Mouse (Mus musculus): ENCODE measurements around the gene Pck2.

Pck2 gene

GRCm38 (mm10) chr14:55577871-55578667 lies 38.0 kb downstream of the Pck2 start, which contains the start of gene Psme1:
Psme1 (plus strand) TSS chr14:55578123.
- peak; percentile 89 for DNase-seq

GRCm38 (mm10) chr14:55578668-55579269 lies 38.7 kb downstream of the Pck2 start:
- peak; percentile 80 for DNase-seq

GRCm38 (mm10) chr14:55579511-55580496 lies 39.7 kb downstream of the Pck2 start:
- DNase-seq, result no peak

GRCm38 (mm10) chr14:55580731-55581130 lies 40.7 kb downstream of the Pck2 start:
- no peak for DNase-seq

GRCm38 (mm10) chr14:55581981-55582681 lies 42.1 kb downstream of the Pck2 start:
- DNase-seq, result no peak

GRCm38 (mm10) chr14:55584303-55584701 lies 44.2 kb downstream of the Pck2 start:
- no peak for DNase-seq

GRCm38 (mm10) chr14:55584702-55585565 lies 44.9 kb downstream of the Pck2 start, which contains the start of gene Emc9:
Emc9 (minus strand) TSS chr14:55585302.
- DNase-seq, result peak; percentile 86

GRCm38 (mm10) chr14:55585566-55585960 lies 45.5 kb downstream of the Pck2 start:
- no peak for DNase-seq

GRCm38 (mm10) chr14:55586149-55586548 lies 46.1 kb downstream of the Pck2 start:
- DNase-seq, result no peak

- no peak for DNase-seq
Observed at GRCm38 (mm10) chr14:55589271-55589670, 49.2 kb downstream of the Pck2 start.

- DNase-seq, result no peak
Observed at GRCm38 (mm10) chr14:55589771-55590448, 49.8 kb downstream of the Pck2 start.

- peak; percentile 96 for DNase-seq
Observed at GRCm38 (mm10) chr14:55590748-55591330, 50.8 kb downstream of the Pck2 start, which contains the start of gene Psme2. Psme2 (minus strand) TSS chr14:55591113.

GRCm38 (mm10) chr14:55591331-55591891 lies 51.3 kb downstream of the Pck2 start, which contains the start of gene Rnf31:
Rnf31 (plus strand) TSS chr14:55591708.
- peak; percentile 97 for DNase-seq

GRCm38 (mm10) chr14:55592226-55592625 lies 52.2 kb downstream of the Pck2 start:
- no peak for DNase-seq

- peak; percentile 56 for DNase-seq
Observed at GRCm38 (mm10) chr14:55596036-55596690, 56.1 kb downstream of the Pck2 start.

- DNase-seq, result no peak
Observed at GRCm38 (mm10) chr14:55598521-55599390, 58.7 kb downstream of the Pck2 start.
